Mouse (Mus musculus) myocyte (in vitro differentiated cells): Measurements from ENCODE around the gene Amy2a4.
"Not testable (repeated sequence)": the region's sequence is repeated elsewhere in the genome, so short reads cannot be mapped to it uniquely, and the experiment has no call there.

Experiments
- CEBPB ChIP-seq: IDR thresholded peaks from 2 replicates; pipeline ENCODE4 v1.6.1; 2011; ENCODE audit warnings: mild to moderate bottlenecking, moderate library complexity; ENCODE audit not compliant: poor library complexity, insufficient read depth, severe bottlenecking
- E2F4 ChIP-seq: IDR thresholded peaks from one replicate; pipeline ENCODE4 v1.6.1; 2011; ENCODE audit warnings: mild to moderate bottlenecking, control low read depth, moderate library complexity; ENCODE audit not compliant: insufficient read depth
- MAX ChIP-seq: IDR thresholded peaks from one replicate; pipeline ENCODE4 v1.6.1; 2011; ENCODE audit warnings: low read depth, mild to moderate bottlenecking, control low read depth
- MYOD1 ChIP-seq, 3 experiments: IDR thresholded peaks; one replicate each; pipeline ENCODE4 v1.6.1; 2011; ENCODE audit warnings: control low read depth in 2 of 3, low read depth in 2 of 3, mild to moderate bottlenecking in 2 of 3, moderate library complexity in 1 of 3; ENCODE audit not compliant: insufficient read length in 2 of 3, control insufficient read depth in 1 of 3
- POLR2A ChIP-seq: IDR thresholded peaks from one replicate; pipeline ENCODE4 v1.6.1; 2011; ENCODE audit warnings: low read depth, mild to moderate bottlenecking, control low read depth, moderate library complexity; ENCODE audit not compliant: insufficient read length
- POLR2AphosphoS2 ChIP-seq: IDR thresholded peaks from one replicate; pipeline ENCODE4 v1.6.1; 2011; ENCODE audit warnings: low read depth, control low read depth; ENCODE audit not compliant: insufficient read length
- SRF ChIP-seq: IDR thresholded peaks from one replicate; pipeline ENCODE4 v1.6.1; 2011; ENCODE audit warnings: low read depth; ENCODE audit not compliant: control insufficient read depth, insufficient read length
- TCF12 ChIP-seq: IDR thresholded peaks from one replicate; pipeline ENCODE4 v1.6.1; 2011; ENCODE audit warnings: mild to moderate bottlenecking, control low read depth; ENCODE audit not compliant: poor library complexity, insufficient read depth, severe bottlenecking
- USF1 ChIP-seq: IDR thresholded peaks from one replicate; pipeline ENCODE4 v1.6.1; 2011; ENCODE audit warnings: low read depth, mild to moderate bottlenecking, control low read depth, moderate library complexity

GRCm38 (mm10) chr3:113312937-113313336 is 21.7 kb upstream of the Amy2a4 start:
- not testable (repeated sequence) for TF ChIP-seq POLR2A; TCF12; MYOD1 (IDR thresholded peaks at IDR 0.05; ENCODE audit: control insufficient read depth in 1 of 3, insufficient read length in 2 of 3, low read depth in 2 of 3); USF1; MAX; E2F4; CEBPB; POLR2AphosphoS2; SRF
